Mouse (Mus musculus) myocyte (in vitro differentiated cells): ENCODE measurements at regions not wholly inside any gene's neighbourhood (a gene's known extent, or its start where the extent isn't known, plus 50 kb on each side); places are given as distances from the start of the nearest gene placed in this dataset.

Experiments
- H3K27me3 ChIP-seq: one replicate; pipeline ENCODE4 v1.6.1; 2011; ENCODE audit not compliant: control insufficient read depth, insufficient read depth, insufficient read length
- H3K36me3 ChIP-seq: one replicate; pipeline ENCODE4 v1.6.1; 2011; ENCODE audit not compliant: control insufficient read depth, insufficient read depth
- H3K4me2 ChIP-seq: one replicate; pipeline ENCODE4 v1.6.1; 2011; ENCODE audit warnings: low read depth, control low read depth
- H3K4me3 ChIP-seq: one replicate; pipeline ENCODE4 v1.5.1; 2011; ENCODE audit warnings: mild to moderate bottlenecking, control low read depth, moderate library complexity
- H3K79me2 ChIP-seq: one replicate; pipeline ENCODE4 v1.6.1; 2011; ENCODE audit not compliant: control insufficient read depth, insufficient read depth
- H3ac ChIP-seq: one replicate; pipeline ENCODE4 v1.6.1; 2011; ENCODE audit not compliant: control insufficient read depth, insufficient read length
- CEBPB ChIP-seq: IDR thresholded peaks from 2 replicates; pipeline ENCODE4 v1.6.1; 2011; ENCODE audit warnings: mild to moderate bottlenecking, moderate library complexity; ENCODE audit not compliant: poor library complexity, insufficient read depth, severe bottlenecking
- E2F4 ChIP-seq: IDR thresholded peaks from one replicate; pipeline ENCODE4 v1.6.1; 2011; ENCODE audit warnings: mild to moderate bottlenecking, control low read depth, moderate library complexity; ENCODE audit not compliant: insufficient read depth
- MAX ChIP-seq: IDR thresholded peaks from one replicate; pipeline ENCODE4 v1.6.1; 2011; ENCODE audit warnings: low read depth, mild to moderate bottlenecking, control low read depth
- MYOD1 ChIP-seq, 3 experiments: IDR thresholded peaks; one replicate each; pipeline ENCODE4 v1.6.1; 2011; ENCODE audit warnings: control low read depth in 2 of 3, low read depth in 2 of 3, mild to moderate bottlenecking in 2 of 3, moderate library complexity in 1 of 3; ENCODE audit not compliant: insufficient read length in 2 of 3, control insufficient read depth in 1 of 3
- MYOG ChIP-seq, 3 experiments: IDR thresholded peaks; one replicate each; pipeline ENCODE4 v1.6.1; 2011; ENCODE audit warnings: control low read depth in 2 of 3, low read depth in 2 of 3, mild to moderate bottlenecking in 2 of 3; ENCODE audit not compliant: insufficient read length in 2 of 3, control insufficient read depth in 1 of 3, insufficient read depth in 1 of 3
- POLR2A ChIP-seq: IDR thresholded peaks from one replicate; pipeline ENCODE4 v1.6.1; 2011; ENCODE audit warnings: low read depth, mild to moderate bottlenecking, control low read depth, moderate library complexity; ENCODE audit not compliant: insufficient read length
- POLR2AphosphoS2 ChIP-seq: IDR thresholded peaks from one replicate; pipeline ENCODE4 v1.6.1; 2011; ENCODE audit warnings: low read depth, control low read depth; ENCODE audit not compliant: insufficient read length
- REST ChIP-seq: IDR thresholded peaks from one replicate; pipeline ENCODE4 v1.6.1; 2011; ENCODE audit warnings: mild to moderate bottlenecking, control low read depth, moderate library complexity; ENCODE audit not compliant: insufficient read depth, insufficient read length
- SRF ChIP-seq: IDR thresholded peaks from one replicate; pipeline ENCODE4 v1.6.1; 2011; ENCODE audit warnings: low read depth; ENCODE audit not compliant: control insufficient read depth, insufficient read length
- TCF12 ChIP-seq: IDR thresholded peaks from one replicate; pipeline ENCODE4 v1.6.1; 2011; ENCODE audit warnings: mild to moderate bottlenecking, control low read depth; ENCODE audit not compliant: poor library complexity, insufficient read depth, severe bottlenecking
- TCF3 ChIP-seq: IDR thresholded peaks from one replicate; pipeline ENCODE4 v1.6.1; 2011; ENCODE audit warnings: low read depth, control low read depth; ENCODE audit not compliant: insufficient read length
- USF1 ChIP-seq: IDR thresholded peaks from one replicate; pipeline ENCODE4 v1.6.1; 2011; ENCODE audit warnings: low read depth, mild to moderate bottlenecking, control low read depth, moderate library complexity

- TF ChIP-seq POLR2AphosphoS2 (no peak), TCF12 (no peak), TCF3 (no peak), REST (no peak), MYOG (IDR thresholded peaks at IDR 0.05; ENCODE audit: control insufficient read depth in 1 of 3, insufficient read depth in 1 of 3, insufficient read length in 2 of 3, low read depth in 2 of 3) (no peak), USF1 (no peak), POLR2A (no peak), MAX (no peak)
- H3K4me2 ChIP-seq: no peak overlapping the region
- no peaks in the 10 kb centered on the region for H3K27me3 ChIP-seq
- no peak overlapping the region for H3K4me3 ChIP-seq
- H3K79me2 ChIP-seq: no peaks in the 10 kb centered on the region
- no peaks in the 10 kb centered on the region for H3K36me3 ChIP-seq
- no peak overlapping the region for H3ac ChIP-seq
Measured at GRCm38 (mm10) chr2:160066491-160067303, 267.3 kb downstream of the Gm826 start.

- TF ChIP-seq E2F4: no peak
- TF ChIP-seq TCF12: no peak
- TF ChIP-seq TCF3: no peak
- TF ChIP-seq MYOG (IDR thresholded peaks at IDR 0.05; ENCODE audit: control insufficient read depth in 1 of 3, insufficient read depth in 1 of 3, insufficient read length in 2 of 3, low read depth in 2 of 3): no peak
- no peak for TF ChIP-seq USF1
- no peak for TF ChIP-seq REST
- no peak for TF ChIP-seq MAX
- TF ChIP-seq POLR2AphosphoS2: no peak
- no peak for TF ChIP-seq SRF
- no peak for TF ChIP-seq MYOD1 (IDR thresholded peaks at IDR 0.05; ENCODE audit: control insufficient read depth in 1 of 3, insufficient read length in 2 of 3, low read depth in 2 of 3)
- H3K27me3 ChIP-seq: no peaks in the 10 kb centered on the region
Measured at GRCm38 (mm10) chr2:160062148-160062937, 271.6 kb downstream of the Gm826 start.

GRCm38 (mm10) chr2:160060091-160060490 is 273.9 kb downstream of the Gm826 start:
- no peak overlapping the region for H3K4me3 ChIP-seq
- H3K27me3 ChIP-seq: no peaks in the 10 kb centered on the region
- no peaks in the 10 kb centered on the region for H3K36me3 ChIP-seq
- no peak overlapping the region for H3K4me2 ChIP-seq
- H3ac ChIP-seq: no peak overlapping the region
- TF ChIP-seq MAX (no peak), TCF3 (no peak), POLR2A (no peak), MYOG (IDR thresholded peaks at IDR 0.05; ENCODE audit: control insufficient read depth in 1 of 3, insufficient read depth in 1 of 3, insufficient read length in 2 of 3, low read depth in 2 of 3) (no peak)
- no peaks in the 10 kb centered on the region for H3K79me2 ChIP-seq

More at GRCm38 (mm10) chr2:160062148-160062937, 271.6 kb downstream of the Gm826 start:
- no peaks in the 10 kb centered on the region for H3K79me2 ChIP-seq
- H3K4me2 ChIP-seq: no peak overlapping the region
- H3K4me3 ChIP-seq: no peak overlapping the region
- H3K36me3 ChIP-seq: no peaks in the 10 kb centered on the region
- H3ac ChIP-seq: no peak overlapping the region

- Histone ChIP-seq H3K36me3 (no peaks in the 10 kb centered on the region), H3ac (no peak overlapping the region), H3K4me2 (no peak overlapping the region), H3K4me3 (no peak overlapping the region), H3K27me3 (no peaks in the 10 kb centered on the region), H3K79me2 (no peaks in the 10 kb centered on the region)
- TF ChIP-seq CEBPB (no peak), USF1 (no peak), SRF (no peak), MYOD1 (IDR thresholded peaks at IDR 0.05; ENCODE audit: control insufficient read depth in 1 of 3, insufficient read length in 2 of 3, low read depth in 2 of 3) (no peak), E2F4 (no peak), REST (no peak), TCF3 (no peak), POLR2AphosphoS2 (no peak), MYOG (IDR thresholded peaks at IDR 0.05; ENCODE audit: control insufficient read depth in 1 of 3, insufficient read depth in 1 of 3, insufficient read length in 2 of 3, low read depth in 2 of 3) (no peak), TCF12 (no peak), MAX (no peak), POLR2A (no peak)
Measured at GRCm38 (mm10) chr2:160057211-160057610, 276.8 kb downstream of the Gm826 start.
